Mouse (Mus musculus) liver, embryonic 16.5 days (tissue): Measurements from ENCODE around the gene Krtap10-4. TPM values are rescaled to one million over a fixed set of nuclear protein-coding genes. Genes with fewer than 3 reads are reported as not detected.

Experiments used
- ATAC-seq: fragments of 200-750 bp; cut with Nextera tagmentation; 2 replicates; pipeline ENCODE4 v1.8.0; 2017; ENCODE audit warnings: low read depth, mild to moderate bottlenecking, moderate number of reproducible peaks, moderate library complexity
- H3K27ac ChIP-seq: fragments of 300-500 bp; sonication (generic); 2 replicates; pipeline ENCODE4 v1.5.1; 2014; ENCODE audit warnings: mild to moderate bottlenecking, low read length
- H3K27me3 ChIP-seq: fragments of 300-500 bp; sonication (generic); 2 replicates; pipeline ENCODE4 v1.6.1; 2014; ENCODE audit warnings: low read depth, low read length, mixed read lengths; ENCODE audit not compliant: control insufficient read depth, insufficient read depth
- H3K36me3 ChIP-seq: fragments of 300-500 bp; sonication (generic); 2 replicates; pipeline ENCODE4 v1.6.1; 2014; ENCODE audit warnings: mild to moderate bottlenecking; ENCODE audit not compliant: control insufficient read depth, insufficient read depth
- H3K4me1 ChIP-seq: fragments of 300-500 bp; sonication (generic); 2 replicates; pipeline ENCODE4 v1.6.1; 2014; ENCODE audit warnings: low read depth, low read length, mixed read lengths; ENCODE audit not compliant: control insufficient read depth
- H3K4me2 ChIP-seq: fragments of 300-500 bp; sonication (generic); 2 replicates; pipeline ENCODE4 v1.6.1; 2014; ENCODE audit warnings: low read depth, low read length, mixed read lengths
- H3K4me3 ChIP-seq: fragments of 300-500 bp; sonication (generic); 2 replicates; pipeline ENCODE4 v1.5.1; 2014; ENCODE audit warnings: low read depth, mild to moderate bottlenecking, low read length
- H3K9ac ChIP-seq: fragments of 300-500 bp; sonication (generic); 2 replicates; pipeline ENCODE4 v1.6.1; 2014; ENCODE audit warnings: low read depth, low read length
- H3K9me3 ChIP-seq: fragments of 300-500 bp; sonication (generic); replicated peaks from 2 replicates; pipeline ENCODE4 v1.6.1; 2016; ENCODE audit warnings: low read length; ENCODE audit not compliant: control insufficient read depth
- WGBS: fragments of 180-500 bp; shearing (Covaris S2); extraction: QIAGEN DNeasy Blood & Tissue Kit; methylation state at CpG from one replicate; pipeline ENCODE4 v1.1.7; 2014; ENCODE audit not compliant: insufficient replicate concordance; 5-methylcytosine and 5-hydroxymethylcytosine counted together
- polyA plus RNA-seq: library from polyadenylated mRNA; unstranded; fragments of >200 nt; fragmentation: Nextera tagmentation; extraction: Ambion mirVana; gene quantifications from 2 replicates; pipeline ENCODE4 v1.2.1, GENCODE M21; 2015

Gene Krtap10-4
- not detected in 2 replicates for polyA plus RNA-seq

- no peak within 1 kb of the TSS for H3K9ac ChIP-seq
- H3K4me1 ChIP-seq: no peaks in the 10 kb centered on the region
- WGBS: 41% methylated on average over 6 of the region's 6 CpGs
- H3K27me3 ChIP-seq: no peaks in the 10 kb centered on the region
- H3K4me2 ChIP-seq: no peak within 1 kb of the TSS
- no peak for ATAC-seq
- no peaks in the 10 kb centered on the region for H3K9me3 ChIP-seq
- H3K36me3 ChIP-seq: no peaks in the 10 kb centered on the region
- no peak within 1 kb of the TSS for H3K27ac ChIP-seq
- H3K4me3 ChIP-seq: no peak within 1 kb of the TSS
Measured at GRCm38 (mm10) chr10:77826951-77827350, at the start of gene Krtap10-4. Gene Krtap10-4 (minus strand): TSS chr10:77827095.

- no peaks in the 10 kb centered on the region for H3K9me3 ChIP-seq
- no peak overlapping the region for H3K4me2 ChIP-seq
- H3K27me3 ChIP-seq: no peaks in the 10 kb centered on the region
- no peaks in the 10 kb centered on the region for H3K4me1 ChIP-seq
- no peaks in the 10 kb centered on the region for H3K36me3 ChIP-seq
- WGBS: 67% methylated on average over 7 of the region's 7 CpGs
- no peak overlapping the region for H3K9ac ChIP-seq
- H3K27ac ChIP-seq: no peak overlapping the region
- no peak overlapping the region for H3K4me3 ChIP-seq
- ATAC-seq: no peak
Measured at GRCm38 (mm10) chr10:77869651-77870050, 42.8 kb upstream of the Krtap10-4 start.

GRCm38 (mm10) chr10:77867546-77867945 is 40.7 kb upstream of the Krtap10-4 start:
- 14% methylated on average over 1 of the region's 1 CpGs for WGBS

GRCm38 (mm10) chr10:77864762-77865143 is 37.9 kb upstream of the Krtap10-4 start:
- no peaks in the 10 kb centered on the region for H3K9me3 ChIP-seq
- H3K4me2 ChIP-seq: peak overlapping the region; percentile 24; the same call in 1 of the 2 replicates
- no peaks in the 10 kb centered on the region for H3K27me3 ChIP-seq
- no peak overlapping the region for H3K4me3 ChIP-seq
- no peak overlapping the region for H3K9ac ChIP-seq
- H3K4me1 ChIP-seq: no peaks in the 10 kb centered on the region
- H3K36me3 ChIP-seq: no peaks in the 10 kb centered on the region
- no peak overlapping the region for H3K27ac ChIP-seq
- ATAC-seq: no peak
- 20% methylated on average over 11 of the region's 11 CpGs for WGBS

More at GRCm38 (mm10) chr10:77867546-77867945, 40.7 kb upstream of the Krtap10-4 start:
- no peaks in the 10 kb centered on the region for H3K36me3 ChIP-seq
- H3K9me3 ChIP-seq: no peaks in the 10 kb centered on the region
- H3K27ac ChIP-seq: no peak overlapping the region
- ATAC-seq: no peak
- no peaks in the 10 kb centered on the region for H3K27me3 ChIP-seq
- H3K9ac ChIP-seq: no peak overlapping the region
- no peak overlapping the region for H3K4me2 ChIP-seq
- no peak overlapping the region for H3K4me3 ChIP-seq
- H3K4me1 ChIP-seq: no peaks in the 10 kb centered on the region

- ATAC-seq: peak; percentile 43
- H3K27me3 ChIP-seq: no peaks in the 10 kb centered on the region
- H3K4me1 ChIP-seq: no peaks in the 10 kb centered on the region
- 0 out of 2 replicates have a peak overlapping the region, but pooled peaks have one; percentile 24 for H3K4me2 ChIP-seq
- 20% methylated on average over 14 of the region's 14 CpGs for WGBS
- no peak overlapping the region for H3K27ac ChIP-seq
- no peaks in the 10 kb centered on the region for H3K36me3 ChIP-seq
- no peak overlapping the region for H3K4me3 ChIP-seq
- H3K9ac ChIP-seq: no peak overlapping the region
- no peaks in the 10 kb centered on the region for H3K9me3 ChIP-seq
Measured at GRCm38 (mm10) chr10:77864067-77864761, 37.3 kb upstream of the Krtap10-4 start.

- no peak within 1 kb of the TSS for H3K4me2 ChIP-seq
- no peaks in the 10 kb centered on the region for H3K4me1 ChIP-seq
- no peak for ATAC-seq
- no peak within 1 kb of the TSS for H3K9ac ChIP-seq
- H3K9me3 ChIP-seq: no peaks in the 10 kb centered on the region
- no peaks in the 10 kb centered on the region for H3K36me3 ChIP-seq
- no peaks in the 10 kb centered on the region for H3K27me3 ChIP-seq
- no peak within 1 kb of the TSS for H3K27ac ChIP-seq
- no peak within 1 kb of the TSS for H3K4me3 ChIP-seq
- 42% methylated on average over 7 of the region's 7 CpGs for WGBS
Measured at GRCm38 (mm10) chr10:77861675-77862074, 34.8 kb upstream of the Krtap10-4 start, which contains the start of gene Gm3285. Gene Gm3285 (plus strand): TSS chr10:77861975.

- Histone ChIP-seq H3K4me2 (no peak within 1 kb of the TSS), H3K4me3 (no peak within 1 kb of the TSS), H3K27ac (no peak within 1 kb of the TSS), H3K9me3 (no peaks in the 10 kb centered on the region), H3K36me3 (no peaks in the 10 kb centered on the region), H3K4me1 (no peaks in the 10 kb centered on the region), H3K27me3 (no peaks in the 10 kb centered on the region), H3K9ac (no peak within 1 kb of the TSS)
- no peak for ATAC-seq
- 54% methylated on average over 9 of the region's 9 CpGs for WGBS
Measured at GRCm38 (mm10) chr10:77852559-77852958, 25.7 kb upstream of the Krtap10-4 start, which contains the start of gene Gm10318. Gene Gm10318 (plus strand): TSS chr10:77852859.

- no peak overlapping the region for H3K4me2 ChIP-seq
- H3K27me3 ChIP-seq: no peaks in the 10 kb centered on the region
- ATAC-seq: no peak
- H3K4me3 ChIP-seq: no peak overlapping the region
- WGBS: 60% methylated on average over 2 of the region's 2 CpGs
- H3K4me1 ChIP-seq: no peaks in the 10 kb centered on the region
- H3K27ac ChIP-seq: no peak overlapping the region
- H3K9ac ChIP-seq: no peak overlapping the region
- no peaks in the 10 kb centered on the region for H3K36me3 ChIP-seq
- H3K9me3 ChIP-seq: no peaks in the 10 kb centered on the region
Measured at GRCm38 (mm10) chr10:77847538-77847937, 20.6 kb upstream of the Krtap10-4 start.

GRCm38 (mm10) chr10:77846961-77847360 is 20.1 kb upstream of the Krtap10-4 start:
- 19% methylated on average over 2 of the region's 2 CpGs for WGBS
- Histone ChIP-seq H3K9me3 (no peaks in the 10 kb centered on the region), H3K9ac (no peak overlapping the region), H3K27me3 (no peaks in the 10 kb centered on the region), H3K4me3 (no peak overlapping the region), H3K4me2 (no peak overlapping the region), H3K27ac (no peak overlapping the region), H3K4me1 (no peaks in the 10 kb centered on the region), H3K36me3 (no peaks in the 10 kb centered on the region)
- ATAC-seq: no peak
